Mouse (Mus musculus) induced T-regulatory cell, adult 2 months (primary cell): ENCODE measurements around the gene Tigit.

Experiments
- DNase-seq: peaks from one replicate; pipeline ENCODE4 v3.0.0-alpha.2; 2012; ENCODE audit warnings: low read depth

Tigit gene

GRCm38 (mm10) chr16:43663978-43664579 lies at the start of gene Tigit:
TSS of gene Tigit (minus strand) at chr16:43664146.
- DNase-seq, result peak; percentile 92

GRCm38 (mm10) chr16:43711361-43711760 lies 47.4 kb upstream of the Tigit start:
- DNase-seq, result no peak

- DNase-seq, result peak; percentile 35
These were observed 46.7 kb upstream of the Tigit start for GRCm38 (mm10) chr16:43710651-43711050.

- no peak for DNase-seq
These were observed 46.2 kb upstream of the Tigit start for GRCm38 (mm10) chr16:43710134-43710475.

GRCm38 (mm10) chr16:43709432-43710133 lies 45.6 kb upstream of the Tigit start:
- DNase-seq, result peak; percentile 91

GRCm38 (mm10) chr16:43709062-43709413 lies 45.1 kb upstream of the Tigit start:
- peak; percentile 86 for DNase-seq

- peak; percentile 78 for DNase-seq
These were observed 44.6 kb upstream of the Tigit start for GRCm38 (mm10) chr16:43708335-43709061.

- DNase-seq, result peak; percentile 81
These were observed 38.0 kb upstream of the Tigit start for GRCm38 (mm10) chr16:43701765-43702504.

- DNase-seq, result peak; percentile 85
These were observed 36.6 kb upstream of the Tigit start for GRCm38 (mm10) chr16:43700575-43700974.

- DNase-seq, result peak; percentile 97
These were observed 35.0 kb upstream of the Tigit start for GRCm38 (mm10) chr16:43698735-43699649.

GRCm38 (mm10) chr16:43697772-43698171 lies 33.8 kb upstream of the Tigit start:
- DNase-seq, result peak; percentile 75

- DNase-seq, result peak; percentile 84
These were observed 31.9 kb upstream of the Tigit start for GRCm38 (mm10) chr16:43695852-43696251.

GRCm38 (mm10) chr16:43694104-43694503 lies 30.2 kb upstream of the Tigit start:
- DNase-seq, result peak; percentile 93

- peak; percentile 27 for DNase-seq
These were observed 28.7 kb upstream of the Tigit start for GRCm38 (mm10) chr16:43692611-43693010.

GRCm38 (mm10) chr16:43691741-43692140 lies 27.8 kb upstream of the Tigit start:
- peak; percentile 66 for DNase-seq

GRCm38 (mm10) chr16:43690912-43691311 lies 27.0 kb upstream of the Tigit start:
- no peak for DNase-seq

GRCm38 (mm10) chr16:43690211-43690690 lies 26.3 kb upstream of the Tigit start:
- peak; percentile 90 for DNase-seq

- DNase-seq, result no peak
These were observed 24.0 kb upstream of the Tigit start for GRCm38 (mm10) chr16:43687968-43688367.

- DNase-seq, result no peak
These were observed 10.5 kb upstream of the Tigit start for GRCm38 (mm10) chr16:43674400-43674799.

GRCm38 (mm10) chr16:43672697-43673096 lies 8.8 kb upstream of the Tigit start:
- no peak for DNase-seq

GRCm38 (mm10) chr16:43671972-43672371 lies 8.0 kb upstream of the Tigit start:
- DNase-seq, result no peak
